Comparison of ENCODE assay signal across 17 mouse cellular contexts in the genomic region with DNA sequence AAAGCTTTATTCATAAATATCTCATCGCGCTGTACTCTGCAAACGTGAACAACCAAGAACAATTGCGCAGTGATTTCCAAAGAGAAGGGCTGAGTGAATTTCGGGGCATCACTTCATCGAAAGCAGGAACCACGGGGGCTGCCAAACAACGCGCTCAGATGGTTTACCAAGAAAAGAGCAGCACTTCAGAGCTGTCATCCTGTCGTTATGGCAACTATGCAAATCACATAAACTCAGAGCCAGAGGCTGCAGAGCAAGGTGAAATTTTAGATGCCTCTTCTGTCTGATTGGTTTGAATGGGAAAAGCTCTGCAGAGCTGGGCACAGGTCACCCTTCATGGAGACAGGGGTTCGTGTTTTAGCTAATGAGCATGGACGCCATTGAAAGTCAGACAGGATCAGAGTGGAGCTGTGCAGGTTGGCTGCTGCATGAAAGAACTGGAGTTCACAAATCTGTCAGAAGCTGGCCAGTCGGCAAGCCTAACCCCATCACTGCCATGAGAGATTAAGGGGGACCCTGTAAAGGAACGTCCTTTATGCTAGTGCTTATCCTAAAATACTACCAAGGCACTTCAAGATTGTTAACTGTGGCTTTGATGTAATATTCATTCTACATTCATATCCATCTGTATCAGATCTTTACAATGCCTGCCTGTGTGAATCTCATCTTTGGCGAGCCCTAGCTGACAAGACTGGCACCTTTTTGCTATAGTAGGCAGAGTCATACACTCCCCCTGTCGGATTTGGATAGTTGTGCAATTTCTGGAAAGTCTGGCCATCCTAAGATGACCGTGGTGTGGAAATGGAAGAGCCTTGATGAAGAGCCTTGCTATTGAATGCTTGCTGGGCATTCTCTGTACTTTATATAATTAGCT. TPM values are rescaled to one million over a fixed set of nuclear protein-coding genes. Genes with fewer than 3 reads are reported as not detected.
DNase-seq lines count a peak whose midpoint lies in the region; ATAC-seq and TF ChIP-seq lines count a peak whose summit lies in the region.
"Had no signal": no experiment of that assay in that cellular context is flagged by ENCODE, and none has a peak within 500 bp of the region (broad histone marks: within the 10 kb centered on the region; RNA-seq: fewer than 3 reads in every experiment).

No protein-coding gene starts in this region.

- no peak overlapping the region for H3K4me2 ChIP-seq in forebrain, embryonic 12.5 days
- H3K4me2 ChIP-seq in forebrain, embryonic 11.5 days (ENCODE audit: low read depth, low read length, severe bottlenecking), result no peak overlapping the region
- H3K4me2 ChIP-seq in midbrain, embryonic 13.5 days (replicated peaks), result peak overlapping the region; percentile 29
- H3K4me2 ChIP-seq in intestine, postnatal 0 days (replicated peaks; ENCODE audit: low read depth), result no peak overlapping the region
- H3K4me2 ChIP-seq: liver, embryonic 15.5 days had no signal

- no peaks in the 10 kb centered on the region for H3K9me3 ChIP-seq in forebrain, embryonic 12.5 days
- no peaks in the 10 kb centered on the region for H3K9me3 ChIP-seq in forebrain, embryonic 11.5 days (ENCODE audit: control insufficient read depth, low read length)
- H3K9me3 ChIP-seq in midbrain, embryonic 13.5 days, result no peaks in the 10 kb centered on the region
- H3K9me3 ChIP-seq in midbrain, embryonic 10.5 days (replicated peaks), result no peaks in the 10 kb centered on the region
- H3K9me3 ChIP-seq in intestine, postnatal 0 days (ENCODE audit: control insufficient read depth), result no peaks in the 10 kb centered on the region
- H3K9me3 ChIP-seq: liver, embryonic 15.5 days; megakaryocyte, embryonic 14.5 days had no signal

- no peak overlapping the region for H3K9ac ChIP-seq in forebrain, embryonic 12.5 days
- no peak overlapping the region for H3K9ac ChIP-seq in forebrain, embryonic 11.5 days (ENCODE audit: low read length)
- H3K9ac ChIP-seq in midbrain, embryonic 13.5 days (replicated peaks), result no peak overlapping the region
- H3K9ac ChIP-seq in intestine, postnatal 0 days (ENCODE audit: low read depth, low read length), result no peak overlapping the region
- H3K9ac ChIP-seq: liver, embryonic 15.5 days had no signal

- H3K4me3 ChIP-seq in forebrain, embryonic 12.5 days (replicated peaks), result no peak overlapping the region
- no peak overlapping the region for H3K4me3 ChIP-seq in forebrain, embryonic 11.5 days (ENCODE audit: low read depth, low read length)
- no peak overlapping the region for H3K4me3 ChIP-seq in midbrain, embryonic 13.5 days (replicated peaks)
- no peak overlapping the region for H3K4me3 ChIP-seq in midbrain, embryonic 10.5 days
- H3K4me3 ChIP-seq in layer of hippocampus, adult 2 months, result peak overlapping the region; percentile 31
- H3K4me3 ChIP-seq in intestine, postnatal 0 days (ENCODE audit: low read depth, low read length), result no peak overlapping the region
- H3K4me3 ChIP-seq: erythroblast, embryonic 14.5 days; liver, embryonic 15.5 days; megakaryocyte, embryonic 14.5 days had no signal

- no peak for DNase-seq in forebrain, embryonic 11.5 days (ENCODE audit: low spot score)
- DNase-seq in midbrain, embryonic 10.5 days (ENCODE audit: low spot score), result no peak
- DNase-seq in layer of hippocampus, adult 2 months (ENCODE audit: low spot score in 2 of 2), result peak; percentile 61 to 74
- peak; percentile 39 for DNase-seq in right cerebral cortex, postnatal 25 days
- no peak for DNase-seq in adrenal gland, adult (ENCODE audit: inconsistent age in 2 of 2, low spot score in 1 of 2)
- DNase-seq: adrenal gland, postnatal 10 days; B cell, adult 2 months; cerebellum, adult 18-20 months; heart, postnatal 4 days had no signal

- H3K4me1 ChIP-seq in forebrain, embryonic 12.5 days, result peaks cover 16% of the 10 kb centered on the region
- no peaks in the 10 kb centered on the region for H3K4me1 ChIP-seq in forebrain, embryonic 11.5 days (replicated peaks; ENCODE audit: control insufficient read depth, insufficient read depth, low read length)
- H3K4me1 ChIP-seq in midbrain, embryonic 13.5 days (replicated peaks), result peaks cover 15% of the 10 kb centered on the region
- peaks cover 10% of the 10 kb centered on the region for H3K4me1 ChIP-seq in midbrain, embryonic 10.5 days
- H3K4me1 ChIP-seq in intestine, postnatal 0 days (replicated peaks; ENCODE audit: control insufficient read depth, insufficient read depth, low read length), result no peaks in the 10 kb centered on the region
- H3K4me1 ChIP-seq: liver, embryonic 15.5 days; megakaryocyte, embryonic 14.5 days had no signal

- H3K27me3 ChIP-seq in forebrain, embryonic 12.5 days, result 0 out of 2 replicates have a peak, but pooled peaks cover 5% of the 10 kb centered on the region
- no peaks in the 10 kb centered on the region for H3K27me3 ChIP-seq in forebrain, embryonic 11.5 days (ENCODE audit: control insufficient read depth, insufficient read depth, low read length)
- H3K27me3 ChIP-seq in midbrain, embryonic 13.5 days, result 0 out of 2 replicates have a peak, but pooled peaks cover 2% of the 10 kb centered on the region
- peaks cover 20% of the 10 kb centered on the region for H3K27me3 ChIP-seq in midbrain, embryonic 10.5 days (ENCODE audit: low read depth, poor library complexity, severe bottlenecking)
- 0 out of 2 replicates have a peak, but pooled peaks cover 5% of the 10 kb centered on the region for H3K27me3 ChIP-seq in intestine, postnatal 0 days (replicated peaks; ENCODE audit: control insufficient read depth, insufficient read depth, low read length)

- H3K27ac ChIP-seq in forebrain, embryonic 12.5 days, result no peak overlapping the region
- H3K27ac ChIP-seq in forebrain, embryonic 11.5 days (ENCODE audit: low read depth, low read length), result no peak overlapping the region
- peak overlapping the region; percentile 22; the same call in 1 of the 2 replicates for H3K27ac ChIP-seq in midbrain, embryonic 13.5 days
- H3K27ac ChIP-seq in midbrain, embryonic 10.5 days (replicated peaks), result no peak overlapping the region
- H3K27ac ChIP-seq in layer of hippocampus, adult 2 months, result peak overlapping the region; percentile 70
- H3K27ac ChIP-seq in intestine, postnatal 0 days (ENCODE audit: low read depth, low read length), result no peak overlapping the region
- H3K27ac ChIP-seq: liver, embryonic 15.5 days had no signal

- peak; percentile 50 for TF ChIP-seq CTCF in layer of hippocampus, adult 2 months (conservative IDR thresholded peaks at IDR 0.05)
- no peak for TF ChIP-seq CTCF in intestine, postnatal 0 days (IDR thresholded peaks at IDR 0.05; ENCODE audit: low read depth)

- ATAC-seq in forebrain, embryonic 12.5 days (ENCODE audit: low FRiP score), result peak; percentile 17; the same call in 1 of the 2 replicates
- ATAC-seq in forebrain, embryonic 11.5 days (replicated peaks; ENCODE audit: low FRiP score), result no peak
- peak; percentile 80 for ATAC-seq in midbrain, embryonic 13.5 days
- no peak for ATAC-seq in intestine, postnatal 0 days

- H3K36me3 ChIP-seq in forebrain, embryonic 12.5 days (replicated peaks), result peaks cover 7% of the 10 kb centered on the region; the same call in 1 of the 2 replicates
- no peaks in the 10 kb centered on the region for H3K36me3 ChIP-seq in forebrain, embryonic 11.5 days (ENCODE audit: control insufficient read depth, insufficient read depth, low read length)
- no peaks in the 10 kb centered on the region; the same call in 1 of the 2 replicates for H3K36me3 ChIP-seq in midbrain, embryonic 13.5 days
- no peaks in the 10 kb centered on the region for H3K36me3 ChIP-seq in midbrain, embryonic 10.5 days
- no peaks in the 10 kb centered on the region for H3K36me3 ChIP-seq in intestine, postnatal 0 days (ENCODE audit: control insufficient read depth, insufficient read depth)
- H3K36me3 ChIP-seq: liver, embryonic 15.5 days had no signal

- WGBS in forebrain, embryonic 12.5 days, result 39% methylated on average over 17 of the region's 17 CpGs
- whole genome bisulfite sequencing in forebrain, embryonic 11.5 days, result 57% methylated on average over 17 of the region's 17 CpGs
- WGBS in midbrain, embryonic 13.5 days, result 33% methylated on average over 17 of the region's 17 CpGs
- 66% methylated on average over 17 of the region's 17 CpGs for WGBS in midbrain, embryonic 10.5 days
- 55% methylated on average over 17 of the region's 17 CpGs for WGBS in intestine, postnatal 0 days

RNA-seq across cellular contexts. Expression of a gene that starts 4.6 kb away (rescaled TPM):
- polyA plus RNA-seq in forebrain, embryonic 12.5 days (2016; fragmentation: Nextera tagmentation; extraction: Ambion mirVana), result 0.41 TPM in 1 of 2 replicates, not detected in the other
- polyA plus RNA-seq in forebrain, embryonic 11.5 days (2014; fragmentation: Nextera tagmentation; extraction: Ambion mirVana), result not detected in 2 replicates
- 0.48 TPM in 1 of 2 replicates, not detected in the other for polyA plus RNA-seq in midbrain, embryonic 13.5 days (2015; fragmentation: Nextera tagmentation; extraction: Ambion mirVana)
- polyA plus RNA-seq in midbrain, embryonic 10.5 days (2016; fragmentation: Nextera tagmentation; extraction: Ambion mirVana), result 0.10 and 0.16 TPM in 2 replicates
- not detected for total RNA-seq in layer of hippocampus, adult 2 months (2021)
- 0.65 and 0.77 TPM in 2 replicates for polyA plus RNA-seq in intestine, postnatal 0 days (2015; fragmentation: Nextera tagmentation; extraction: Ambion mirVana)
- total RNA-seq: adrenal gland, postnatal 10 days; granulocyte monocyte progenitor cell, adult 5-6 weeks; heart, postnatal 4 days; layer of hippocampus, postnatal 10 days had no signal
- polyA plus RNA-seq: erythroblast, embryonic 14.5 days; liver, embryonic 15.5 days had no signal

RNA-seq across cellular contexts. Expression of a gene that starts 6.6 kb away (rescaled TPM):
- polyA plus RNA-seq in forebrain, embryonic 12.5 days (2016; fragmentation: Nextera tagmentation; extraction: Ambion mirVana), result 13.5 and 18.2 TPM in 2 replicates
- polyA plus RNA-seq in forebrain, embryonic 11.5 days (2014; fragmentation: Nextera tagmentation; extraction: Ambion mirVana), result 7.4 and 9.2 TPM in 2 replicates
- polyA plus RNA-seq in midbrain, embryonic 13.5 days (2015; fragmentation: Nextera tagmentation; extraction: Ambion mirVana), result 19.2 and 22.1 TPM in 2 replicates
- polyA plus RNA-seq in midbrain, embryonic 10.5 days (2016; fragmentation: Nextera tagmentation; extraction: Ambion mirVana), result 3.6 and 4.3 TPM in 2 replicates
- total RNA-seq in layer of hippocampus, adult 2 months (2021), result 10 to 100 TPM; 11.5 to 13.1 TPM
- polyA plus RNA-seq in intestine, postnatal 0 days (2015; fragmentation: Nextera tagmentation; extraction: Ambion mirVana), result 4.1 and 5.1 TPM in 2 replicates
- total RNA-seq: granulocyte monocyte progenitor cell, adult 5-6 weeks had no signal
- polyA plus RNA-seq: erythroblast, embryonic 14.5 days had no signal

Comparison
In these comparisons a context has a peak if more than half of its experiments do, and no peak if none do; other contexts are left out.
1. ATAC-seq: peak in forebrain, embryonic 12.5 days (single experiment) and midbrain, embryonic 13.5 days (single experiment); none in forebrain, embryonic 11.5 days (single experiment) and intestine, postnatal 0 days (single experiment).
2. H3K27ac ChIP-seq: peak in midbrain, embryonic 13.5 days (single experiment) and layer of hippocampus, adult 2 months (single experiment); none in forebrain, embryonic 12.5 days (single experiment), forebrain, embryonic 11.5 days (single experiment), midbrain, embryonic 10.5 days (single experiment) and intestine, postnatal 0 days (single experiment).
3. DNase-seq: peak in layer of hippocampus, adult 2 months (2 of 2) and right cerebral cortex, postnatal 25 days (single experiment); none in forebrain, embryonic 11.5 days (single experiment), midbrain, embryonic 10.5 days (single experiment) and adrenal gland, adult (0 of 2).